Mouse (Mus musculus): ENCODE data around the gene Galk2. TPM values are rescaled to one million over a fixed set of nuclear protein-coding genes. Genes with fewer than 3 reads are reported as not detected.

Galk2 gene
- polyA plus RNA-seq (2012; ENCODE audit: insufficient read depth, insufficient read length, low replicate concordance, missing spikeins), result not detected in 2 replicates

DNA sequence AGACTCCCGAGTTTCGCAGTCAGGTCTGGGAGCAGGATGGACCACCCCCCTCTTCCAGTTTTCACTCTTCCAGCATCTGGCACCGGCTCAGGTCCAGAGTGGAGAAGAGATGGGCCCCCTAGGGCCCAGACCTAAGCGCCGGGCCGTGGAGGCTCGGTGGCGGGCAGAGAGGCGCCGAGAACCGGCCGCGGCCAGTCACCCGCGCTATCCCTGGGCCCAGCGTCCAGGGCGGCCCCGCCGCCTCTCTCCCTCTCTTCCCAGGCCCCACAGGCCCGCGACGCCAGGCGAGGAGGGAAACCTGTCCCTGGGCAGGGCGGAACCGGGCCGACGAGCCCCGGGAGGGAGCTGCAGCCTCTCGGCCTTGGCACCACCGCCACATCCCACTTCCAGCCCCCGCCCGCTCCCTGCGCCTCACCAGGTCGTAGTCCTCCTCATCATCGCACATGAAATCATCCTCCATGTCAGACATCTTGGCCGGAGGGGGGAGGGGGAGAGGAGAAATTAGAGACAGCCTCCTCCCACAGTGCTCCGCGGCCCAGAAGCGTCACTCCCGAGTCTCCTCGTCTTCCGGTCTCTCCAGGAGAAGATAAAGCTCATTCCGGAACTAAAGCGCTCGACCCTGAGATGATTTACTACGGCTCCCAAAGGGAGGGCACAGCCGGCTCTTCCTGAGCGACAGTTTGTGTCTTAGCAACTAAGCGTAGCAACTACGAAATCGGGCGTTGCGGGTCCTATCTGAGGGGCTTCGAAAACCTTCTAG lies at the start of gene Galk2, which contains the start of gene Cops2:
Gene Galk2, plus strand, starts transcription at position 589 of the 760 bp plus-strand sequence.
Gene Cops2, minus strand, starts transcription at position 619 of the 760 bp plus-strand sequence.
- under 1% methylated on average over 54 of the region's 54 CpGs for WGBS
- Histone ChIP-seq H3K4me1 (ENCODE audit: control insufficient read depth, insufficient read depth, low read length) (no peaks in the 10 kb centered on the region), H3K27ac (ENCODE audit: insufficient read depth, low read depth, low read length) (peak within 1 kb of the TSS; percentile 86), H3K4me3 (ENCODE audit: insufficient read depth, low read depth, low read length) (peak within 1 kb of the TSS; percentile 94)
- TF ChIP-seq CTCF (IDR thresholded peaks at IDR 0.05; ENCODE audit: insufficient read depth, low read depth, low read length) (no peak), POLR2A (IDR thresholded peaks at IDR 0.05; ENCODE audit: insufficient read depth, low read depth, low read length) (peak; percentile 44; the same call in 1 of the 2 replicates)

DNA sequence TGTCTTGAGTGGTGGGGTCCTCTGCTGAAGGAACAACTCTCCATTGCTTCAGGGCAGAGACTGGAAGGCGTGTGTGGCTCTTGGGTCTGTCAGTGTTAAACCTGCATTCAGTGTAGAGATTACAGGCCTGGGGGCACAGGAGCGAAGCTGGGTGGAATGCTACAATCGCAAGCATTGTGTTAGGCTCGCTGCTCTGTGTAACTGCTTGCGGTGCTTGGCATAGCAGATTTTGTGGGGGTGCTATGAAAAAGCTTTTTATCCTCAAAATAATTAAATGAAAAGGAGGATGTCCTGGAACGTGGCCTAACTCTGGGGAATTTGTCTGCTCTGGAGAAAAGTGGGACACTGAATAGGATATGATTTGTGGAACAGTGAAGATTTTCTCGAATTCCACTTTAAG lies 49.4 kb upstream of the Galk2 start:
- 40% methylated on average over 7 of the region's 7 CpGs for WGBS
- H3K4me1 ChIP-seq (ENCODE audit: control insufficient read depth, insufficient read depth, low read length), result peaks cover 6% of the 10 kb centered on the region; the same call in 1 of the 2 replicates
- H3K4me3 ChIP-seq (ENCODE audit: insufficient read depth, low read depth, low read length), result no peak overlapping the region
- H3K27ac ChIP-seq (ENCODE audit: insufficient read depth, low read depth, low read length), result no peak overlapping the region
- TF ChIP-seq CTCF (IDR thresholded peaks at IDR 0.05; ENCODE audit: insufficient read depth, low read depth, low read length), result no peak
- no peak for TF ChIP-seq POLR2A (IDR thresholded peaks at IDR 0.05; ENCODE audit: insufficient read depth, low read depth, low read length)

- 90% methylated on average over 2 of the region's 2 CpGs for WGBS
- H3K27ac ChIP-seq (ENCODE audit: insufficient read depth, low read depth, low read length), result no peak overlapping the region
- no peak overlapping the region for H3K4me3 ChIP-seq (ENCODE audit: insufficient read depth, low read depth, low read length)
- peaks cover 6% of the 10 kb centered on the region; the same call in 1 of the 2 replicates for H3K4me1 ChIP-seq (ENCODE audit: control insufficient read depth, insufficient read depth, low read length)
- no peak for TF ChIP-seq POLR2A (IDR thresholded peaks at IDR 0.05; ENCODE audit: insufficient read depth, low read depth, low read length)
- no peak for TF ChIP-seq CTCF (IDR thresholded peaks at IDR 0.05; ENCODE audit: insufficient read depth, low read depth, low read length)
Measured at GRCm38 (mm10) chr2:125811332-125811731, 47.6 kb upstream of the Galk2 start.

GRCm38 (mm10) chr2:125813972-125814595 lies 44.8 kb upstream of the Galk2 start:
- WGBS, result 78% methylated on average over 9 of the region's 9 CpGs
- H3K4me3 ChIP-seq (ENCODE audit: insufficient read depth, low read depth, low read length), result no peak overlapping the region
- TF ChIP-seq CTCF (IDR thresholded peaks at IDR 0.05; ENCODE audit: insufficient read depth, low read depth, low read length) (no peak), POLR2A (IDR thresholded peaks at IDR 0.05; ENCODE audit: insufficient read depth, low read depth, low read length) (no peak)
- peaks cover 5% of the 10 kb centered on the region; the same call in 1 of the 2 replicates for H3K4me1 ChIP-seq (ENCODE audit: control insufficient read depth, insufficient read depth, low read length)
- H3K27ac ChIP-seq (ENCODE audit: insufficient read depth, low read depth, low read length), result no peak overlapping the region

GRCm38 (mm10) chr2:125820397-125820796 lies 38.5 kb upstream of the Galk2 start:
- 85% methylated on average over 4 of the region's 4 CpGs for WGBS
- Histone ChIP-seq H3K27ac (ENCODE audit: insufficient read depth, low read depth, low read length) (no peak overlapping the region), H3K4me3 (ENCODE audit: insufficient read depth, low read depth, low read length) (no peak overlapping the region), H3K4me1 (ENCODE audit: control insufficient read depth, insufficient read depth, low read length) (no peaks in the 10 kb centered on the region)
- TF ChIP-seq POLR2A (IDR thresholded peaks at IDR 0.05; ENCODE audit: insufficient read depth, low read depth, low read length), result no peak
- no peak for TF ChIP-seq CTCF (IDR thresholded peaks at IDR 0.05; ENCODE audit: insufficient read depth, low read depth, low read length)

DNA sequence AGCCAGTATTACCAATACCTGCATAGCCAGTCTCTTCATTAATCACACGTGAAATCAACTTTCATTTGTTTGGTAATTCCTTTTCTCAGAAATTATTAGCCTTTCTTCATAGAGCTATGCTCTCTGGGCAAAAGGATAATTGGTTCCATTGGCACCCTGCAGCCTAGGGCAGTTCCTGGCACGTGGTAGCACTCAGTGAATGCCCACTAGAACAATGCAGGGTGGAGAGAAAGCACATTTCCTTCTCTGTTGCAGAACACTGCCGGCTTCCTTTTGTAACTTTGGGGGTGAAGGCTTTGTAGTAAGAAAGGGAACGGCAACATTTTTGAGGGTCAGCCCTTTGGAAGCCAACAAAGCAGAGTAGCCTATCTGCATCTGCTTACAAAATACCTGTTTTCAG lies 32.7 kb upstream of the Galk2 start:
- H3K4me3 ChIP-seq (ENCODE audit: insufficient read depth, low read depth, low read length), result no peak overlapping the region
- H3K4me1 ChIP-seq (ENCODE audit: control insufficient read depth, insufficient read depth, low read length), result no peaks in the 10 kb centered on the region
- WGBS, result 17% methylated on average over 4 of the region's 4 CpGs
- TF ChIP-seq CTCF (IDR thresholded peaks at IDR 0.05; ENCODE audit: insufficient read depth, low read depth, low read length) (no peak), POLR2A (IDR thresholded peaks at IDR 0.05; ENCODE audit: insufficient read depth, low read depth, low read length) (no peak)
- H3K27ac ChIP-seq (ENCODE audit: insufficient read depth, low read depth, low read length), result no peak overlapping the region

DNA sequence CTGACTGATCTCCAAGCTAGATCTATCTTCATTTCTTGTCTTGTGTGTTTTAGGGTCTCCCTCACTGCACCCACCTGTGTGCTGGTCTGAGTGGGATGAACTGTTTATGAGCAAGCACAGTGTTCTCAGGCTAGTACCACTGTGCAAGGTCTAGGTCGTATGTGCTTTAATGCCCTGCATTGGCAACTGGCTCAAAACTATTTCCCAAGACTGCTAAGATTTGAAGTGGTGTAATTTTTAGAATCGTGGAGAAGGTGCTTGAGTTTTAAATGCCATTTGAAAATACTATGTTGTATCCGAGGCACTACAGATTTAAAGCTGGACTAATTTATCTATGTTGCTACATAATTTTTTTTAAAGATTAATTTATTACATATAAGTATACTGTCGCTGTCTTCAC lies 31.0 kb upstream of the Galk2 start:
- 92% methylated on average over 4 of the region's 4 CpGs for WGBS
- no peaks in the 10 kb centered on the region for H3K4me1 ChIP-seq (ENCODE audit: control insufficient read depth, insufficient read depth, low read length)
- TF ChIP-seq CTCF (IDR thresholded peaks at IDR 0.05; ENCODE audit: insufficient read depth, low read depth, low read length) (no peak), POLR2A (IDR thresholded peaks at IDR 0.05; ENCODE audit: insufficient read depth, low read depth, low read length) (no peak)
- no peak overlapping the region for H3K27ac ChIP-seq (ENCODE audit: insufficient read depth, low read depth, low read length)
- no peak overlapping the region for H3K4me3 ChIP-seq (ENCODE audit: insufficient read depth, low read depth, low read length)

GRCm38 (mm10) chr2:125829924-125830323 lies 29.0 kb upstream of the Galk2 start:
- no peaks in the 10 kb centered on the region for H3K4me1 ChIP-seq (ENCODE audit: control insufficient read depth, insufficient read depth, low read length)
- H3K4me3 ChIP-seq (ENCODE audit: insufficient read depth, low read depth, low read length), result no peak overlapping the region
- H3K27ac ChIP-seq (ENCODE audit: insufficient read depth, low read depth, low read length), result no peak overlapping the region
- 80% methylated on average over 2 of the region's 2 CpGs for WGBS
- no peak for TF ChIP-seq POLR2A (IDR thresholded peaks at IDR 0.05; ENCODE audit: insufficient read depth, low read depth, low read length)
- TF ChIP-seq CTCF (IDR thresholded peaks at IDR 0.05; ENCODE audit: insufficient read depth, low read depth, low read length), result no peak

- Histone ChIP-seq H3K27ac (ENCODE audit: insufficient read depth, low read depth, low read length) (no peak overlapping the region), H3K4me3 (ENCODE audit: insufficient read depth, low read depth, low read length) (no peak overlapping the region), H3K4me1 (ENCODE audit: control insufficient read depth, insufficient read depth, low read length) (no peaks in the 10 kb centered on the region)
- WGBS, result 95% methylated on average over 7 of the region's 7 CpGs
- TF ChIP-seq POLR2A (IDR thresholded peaks at IDR 0.05; ENCODE audit: insufficient read depth, low read depth, low read length) (no peak), CTCF (IDR thresholded peaks at IDR 0.05; ENCODE audit: insufficient read depth, low read depth, low read length) (no peak)
Measured at GRCm38 (mm10) chr2:125838091-125838490, 20.8 kb upstream of the Galk2 start.
